Mouse (Mus musculus) megakaryocyte progenitor cell, adult 5-6 weeks (primary cell): ENCODE measurements around the gene Cacng4. TPM values are rescaled to one million over a fixed set of nuclear protein-coding genes. Genes with fewer than 3 reads are reported as not detected.

ENCODE experiments used
- ATAC-seq: replicated peaks from 2 replicates; pipeline ENCODE4 v1.8.0; 2016; ENCODE audit warnings: mild to moderate bottlenecking, moderate TSS enrichment, inconsistent platforms; ENCODE audit not compliant: poor library complexity
- total RNA-seq, 2 experiments: library from RNA; stranded (forward) in 1 of 2; stranded (reverse) in 1 of 2; fragments of 157-497, 149-512 nt in 1 of 2; fragments of 200-1000 nt in 1 of 2; gene quantifications; 2 replicates each; pipeline versions ENCODE4 v1.2.3 to v1.2.4; 2015 to 2017

Gene Cacng4
- total RNA-seq, 2 experiments from 2014 or later, result not detected

DNA sequence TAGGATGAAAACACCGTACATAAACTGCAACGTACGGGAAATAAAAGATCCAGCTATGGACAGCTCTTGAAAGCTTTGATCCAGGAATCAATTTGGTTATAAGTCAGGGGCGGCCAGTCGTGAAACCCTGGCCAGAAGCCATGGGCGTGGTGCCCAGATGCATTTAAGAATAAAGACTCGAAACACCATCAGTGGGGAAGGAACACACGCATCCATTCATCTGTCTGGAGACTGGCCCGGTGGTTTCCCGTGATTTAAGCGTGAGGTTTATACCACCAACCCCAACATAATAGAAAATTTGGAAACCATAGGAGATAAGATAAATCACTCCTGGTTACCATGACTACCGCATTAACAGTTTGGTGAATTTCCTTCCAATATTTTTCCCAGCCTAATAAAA, 16.9 kb downstream of the Cacng4 start:
- no peak for ATAC-seq

- ATAC-seq, result no peak
These were observed 21.0 kb downstream of the Cacng4 start for GRCm38 (mm10) chr11:107773312-107773711.

- ATAC-seq, result no peak
These were observed 22.4 kb downstream of the Cacng4 start for GRCm38 (mm10) chr11:107772002-107772401.

GRCm38 (mm10) chr11:107768361-107768760, 26.0 kb downstream of the Cacng4 start:
- ATAC-seq, result no peak

DNA sequence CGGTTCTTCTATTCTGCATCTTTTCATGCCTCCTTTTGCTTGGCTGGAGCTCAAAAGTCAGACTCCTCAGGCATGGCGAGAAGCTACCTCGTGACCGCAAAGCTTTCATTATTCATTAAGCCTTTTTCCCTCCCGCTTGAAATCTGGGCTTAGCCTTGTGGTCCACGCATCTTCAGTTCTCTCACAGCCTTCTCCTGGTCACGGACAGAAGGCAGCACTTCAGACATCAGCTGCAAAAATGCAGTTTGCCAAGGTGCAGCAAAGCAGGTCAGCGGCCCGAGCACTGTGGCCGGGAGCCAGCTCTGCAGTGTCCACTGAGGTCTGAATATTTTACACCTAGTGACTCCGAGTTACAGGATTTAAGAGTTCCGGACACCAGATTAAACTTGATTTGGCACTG, 27.4 kb downstream of the Cacng4 start:
- no peak for ATAC-seq

DNA sequence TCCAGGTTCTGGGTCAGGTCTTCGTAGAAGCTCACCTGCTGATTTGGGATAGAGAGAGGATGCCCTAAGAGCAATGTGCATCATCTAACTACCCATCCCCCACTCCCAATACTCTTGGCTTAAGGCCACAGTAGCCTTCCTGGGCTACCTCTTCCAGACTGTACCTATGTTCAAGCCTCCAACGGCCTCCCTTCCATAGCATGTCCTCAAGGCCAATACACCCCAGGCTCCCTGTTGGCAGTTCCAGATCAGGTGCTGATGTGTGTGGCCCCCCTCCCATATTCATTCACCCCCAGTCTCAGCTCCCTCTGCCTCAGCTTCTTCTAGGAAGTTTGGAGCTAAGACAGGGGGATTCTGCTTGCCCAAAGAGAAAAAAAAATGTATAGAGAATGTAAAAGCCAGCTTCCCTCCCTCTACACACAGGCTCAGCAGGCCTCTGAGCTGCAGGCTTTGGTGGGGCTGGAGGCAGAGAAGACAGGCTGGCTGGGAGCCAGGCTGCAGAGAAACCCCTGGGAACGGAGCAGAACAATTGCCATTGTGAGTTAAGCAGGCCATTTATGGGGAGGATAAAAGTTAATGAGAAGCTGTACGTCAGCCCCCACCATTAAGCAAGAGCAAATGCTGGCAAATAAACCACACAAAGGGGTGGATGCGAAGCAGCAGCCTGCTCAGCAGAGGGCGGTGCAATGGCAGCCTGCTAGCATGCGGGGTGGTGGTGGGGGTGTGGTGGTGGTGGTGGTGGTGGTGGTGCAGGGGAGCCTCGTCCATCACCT, 31.5 kb downstream of the Cacng4 start:
- no peak for ATAC-seq

GRCm38 (mm10) chr11:107761790-107762500, 32.4 kb downstream of the Cacng4 start:
- no peak for ATAC-seq

GRCm38 (mm10) chr11:107760001-107760400, 34.4 kb downstream of the Cacng4 start:
- no peak for ATAC-seq

DNA sequence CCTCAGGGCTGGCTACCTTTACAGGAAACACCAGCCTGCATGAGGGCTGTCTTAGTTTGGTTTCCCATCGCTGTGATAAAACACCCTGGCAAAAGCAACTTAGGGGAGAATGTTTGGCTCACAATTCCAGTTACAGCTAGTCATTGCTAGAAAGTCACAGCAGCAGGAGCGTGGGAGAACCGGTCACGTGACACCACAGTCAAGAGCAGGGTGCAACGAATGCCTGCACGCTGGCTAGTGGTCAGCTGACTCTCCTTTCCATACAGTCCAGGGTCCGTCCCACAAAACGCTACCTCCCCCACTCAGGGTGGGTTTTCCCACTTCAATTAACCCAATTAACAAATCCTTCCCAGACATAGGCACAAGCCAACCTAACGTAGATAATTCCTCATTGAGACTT, 34.8 kb downstream of the Cacng4 start:
- ATAC-seq, result no peak

DNA sequence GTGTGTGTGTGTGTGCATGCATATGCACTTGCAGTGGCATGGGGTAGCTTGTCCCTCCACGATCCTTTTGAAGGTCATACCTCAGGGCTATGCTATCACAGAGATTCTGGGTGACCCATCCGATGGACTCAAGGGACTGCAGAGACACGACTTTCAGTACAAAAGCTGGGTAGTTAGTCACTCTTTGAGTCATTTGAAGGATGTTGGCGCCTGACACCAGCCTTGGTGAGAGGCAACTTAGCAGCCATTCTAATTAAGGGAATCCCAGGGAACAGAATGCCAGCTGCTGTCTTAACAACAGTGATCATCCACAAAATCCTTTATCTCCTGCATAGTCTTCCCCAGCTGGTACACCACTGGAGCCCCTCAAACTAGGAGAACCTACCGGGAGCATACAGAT, 45.2 kb downstream of the Cacng4 start:
- no peak for ATAC-seq

GRCm38 (mm10) chr11:107748243-107749035, 45.9 kb downstream of the Cacng4 start:
- ATAC-seq, result no peak

GRCm38 (mm10) chr11:107743100-107743499, 51.3 kb downstream of the Cacng4 start:
- no peak for ATAC-seq

GRCm38 (mm10) chr11:107738418-107739099, 55.8 kb downstream of the Cacng4 start:
- ATAC-seq, result no peak

GRCm38 (mm10) chr11:107737886-107738285, 56.5 kb downstream of the Cacng4 start:
- ATAC-seq, result no peak

DNA sequence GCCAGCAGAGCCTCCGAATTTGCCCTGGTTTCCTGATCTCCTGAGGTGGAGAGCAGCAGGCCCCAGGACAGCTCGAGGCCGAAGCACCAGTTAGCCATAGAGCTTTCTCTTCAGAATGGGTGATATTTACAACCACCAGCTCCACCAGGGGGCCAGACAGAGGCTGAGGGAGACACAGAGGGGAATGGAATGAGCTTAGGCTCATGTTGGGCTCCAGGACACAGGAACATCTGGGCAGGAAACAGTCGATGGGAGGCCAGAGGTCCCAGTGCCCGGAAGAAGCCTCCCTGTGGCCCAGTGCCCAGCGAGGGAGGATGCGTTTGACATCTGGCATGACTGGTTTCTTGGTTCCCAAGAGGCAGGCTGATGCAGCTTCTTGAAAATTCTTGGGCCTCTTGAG, 60.2 kb downstream of the Cacng4 start:
- ATAC-seq, result no peak

- no peak for ATAC-seq
These were observed 62.9 kb downstream of the Cacng4 start for GRCm38 (mm10) chr11:107731498-107731897.

DNA sequence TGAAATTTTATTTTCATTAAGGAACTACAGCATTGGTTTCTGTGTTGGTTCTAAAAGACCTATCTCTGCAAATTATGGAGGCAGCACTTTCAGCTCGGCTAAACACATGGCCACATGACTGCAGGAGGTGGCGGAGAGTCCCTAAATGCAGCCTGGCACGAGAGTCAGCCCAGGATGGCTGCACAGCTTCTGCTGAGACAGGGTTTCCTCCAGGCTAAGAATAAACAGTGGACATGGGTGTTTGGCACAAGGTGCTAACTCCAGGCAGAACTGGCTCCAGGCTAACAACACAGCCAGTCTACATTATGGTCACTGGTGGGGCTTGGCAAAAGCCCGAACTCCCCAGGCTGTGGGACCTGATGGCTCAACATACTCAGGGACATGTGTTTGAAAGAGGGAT, 63.4 kb downstream of the Cacng4 start:
- ATAC-seq, result no peak

DNA sequence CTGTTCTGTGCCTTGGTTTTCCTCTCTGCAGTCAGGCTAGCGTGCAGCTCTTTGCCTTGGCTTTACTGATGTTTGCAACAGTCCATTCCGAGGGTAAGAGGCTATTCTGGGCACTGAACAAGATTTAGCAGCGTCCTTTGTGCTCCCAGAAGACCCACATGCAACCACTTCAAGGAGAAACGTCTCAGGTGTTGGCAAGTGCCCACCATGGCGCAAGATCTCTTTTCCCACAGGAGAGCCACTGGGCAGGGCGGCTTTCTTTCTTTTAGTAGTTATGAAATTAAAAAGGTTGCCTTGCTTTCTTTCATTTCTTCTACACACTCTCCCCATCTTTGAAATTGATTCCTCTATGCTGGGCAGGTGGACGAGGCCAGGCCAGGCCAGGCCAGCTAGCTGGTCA, 65.2 kb downstream of the Cacng4 start:
- no peak for ATAC-seq

DNA sequence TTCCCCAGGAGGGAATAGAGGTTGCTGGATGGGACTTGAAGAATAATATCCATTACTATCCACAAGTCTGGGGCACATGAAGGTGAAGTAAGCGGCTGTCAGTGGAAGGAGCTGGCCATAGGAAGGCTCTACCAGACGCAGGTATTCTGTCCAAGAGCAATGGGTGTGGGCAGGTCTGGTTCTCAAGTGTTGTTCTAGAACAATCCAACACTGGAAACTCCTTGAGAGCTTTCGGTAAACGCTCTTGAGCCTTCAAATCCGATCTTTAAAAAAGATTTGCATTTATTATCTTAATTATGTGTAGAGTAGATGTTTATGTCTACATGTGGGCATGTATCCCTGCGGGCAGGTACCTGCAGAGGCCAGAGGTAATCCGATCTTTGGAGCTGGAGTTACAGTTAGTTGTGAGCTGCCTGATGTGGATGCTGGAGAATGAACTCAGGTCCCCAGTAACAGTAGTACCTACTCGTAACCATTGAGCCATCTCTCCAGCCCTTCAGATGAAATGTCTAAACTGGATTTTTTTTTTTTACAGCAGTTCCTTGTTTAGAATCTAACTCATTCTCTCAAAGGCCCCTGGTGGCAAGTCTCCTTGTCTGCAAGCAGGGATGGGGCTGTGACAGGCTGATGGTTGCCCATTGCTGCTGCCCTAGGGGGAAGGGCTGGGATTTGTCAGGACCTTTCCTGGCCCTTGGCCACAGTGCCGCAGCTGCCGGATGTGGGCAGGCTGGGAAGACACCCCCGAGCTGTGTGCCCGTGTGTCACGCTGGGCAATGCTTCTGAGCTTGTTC, 66.1 kb downstream of the Cacng4 start:
- no peak for ATAC-seq

DNA sequence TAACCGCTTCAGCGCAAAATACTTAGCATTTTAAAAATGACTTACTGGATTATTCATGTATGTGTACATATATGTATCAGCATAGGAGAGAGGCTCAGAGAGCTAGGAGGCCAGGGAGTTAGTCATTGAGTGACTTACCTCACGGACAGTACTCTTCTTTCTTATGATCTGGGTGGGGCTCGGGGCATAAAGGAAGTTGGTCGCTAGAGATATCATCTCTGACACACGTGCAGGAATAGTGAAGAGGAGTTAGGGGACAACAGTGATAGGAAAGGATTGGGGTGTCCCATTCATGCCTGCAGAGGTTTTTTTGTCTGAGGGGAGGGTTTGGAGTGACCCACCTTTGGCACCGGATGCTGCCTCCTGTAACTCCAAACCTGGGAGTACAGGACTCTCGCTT, 69.8 kb downstream of the Cacng4 start:
- ATAC-seq, result no peak
